Mouse (Mus musculus): ENCODE results near the gene Ror1.

The Ror1 gene

DNA sequence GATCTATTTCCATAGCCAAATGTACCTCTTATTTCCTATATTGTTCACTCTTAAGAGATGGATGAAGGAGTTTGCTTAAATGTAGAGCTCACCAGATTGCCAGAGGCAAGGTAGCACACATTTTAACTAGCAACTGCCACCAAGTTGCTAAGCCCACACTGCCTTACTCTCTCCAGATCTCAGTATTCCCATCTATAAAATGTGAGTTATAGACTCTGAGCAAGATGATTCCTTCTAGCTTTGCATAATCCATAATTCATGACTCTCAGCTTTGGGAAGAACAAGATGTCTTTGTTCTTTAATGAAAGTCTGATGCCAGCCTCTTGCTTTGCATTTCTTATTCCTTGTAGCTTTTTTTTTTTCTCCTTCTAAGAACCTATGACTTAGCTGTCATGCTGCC, 64.6 kb downstream of the Ror1 start:
- no peak for DNase-seq (ENCODE audit: low spot score)

DNA sequence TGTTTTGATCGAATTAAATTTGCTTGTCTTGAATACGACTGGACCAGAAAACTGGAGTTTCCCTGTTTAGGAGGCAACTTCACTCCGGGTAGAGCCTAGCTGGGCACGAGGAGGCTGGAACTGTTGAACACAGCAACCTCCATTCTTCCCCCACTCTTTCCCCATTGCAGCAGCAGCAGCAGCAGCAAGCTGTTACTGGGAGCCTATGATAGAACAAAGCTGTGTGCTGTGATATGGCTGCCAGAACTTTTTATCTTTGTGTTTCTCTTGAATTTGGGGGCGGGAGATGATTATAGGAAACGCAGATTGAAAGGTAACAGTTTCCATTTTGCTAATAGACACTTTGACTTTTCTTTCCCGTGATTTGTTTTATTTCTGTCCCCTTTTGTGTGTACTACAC, 70.2 kb downstream of the Ror1 start:
- DNase-seq (ENCODE audit: low spot score), result no peak

DNA sequence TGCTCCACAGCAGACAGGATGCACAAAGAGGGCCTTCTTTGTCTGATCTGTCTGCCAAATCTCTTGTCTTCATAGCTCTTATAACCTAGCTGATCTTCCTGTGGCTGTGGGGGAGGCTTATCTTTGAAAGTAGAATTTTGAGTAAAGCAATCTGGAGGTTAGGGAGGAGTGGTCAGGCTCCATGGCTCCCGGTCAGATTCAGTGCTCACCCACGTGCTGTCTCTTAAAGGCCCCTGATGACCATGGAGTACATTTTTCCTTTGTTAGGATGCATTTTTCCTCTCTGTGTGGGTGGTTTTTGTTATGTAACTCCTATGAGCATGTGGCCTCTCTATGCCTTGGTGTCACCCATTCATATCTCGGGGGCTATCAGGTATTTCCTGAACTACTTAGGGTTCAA, 71.3 kb downstream of the Ror1 start:
- DNase-seq (ENCODE audit: low spot score), result no peak

DNA sequence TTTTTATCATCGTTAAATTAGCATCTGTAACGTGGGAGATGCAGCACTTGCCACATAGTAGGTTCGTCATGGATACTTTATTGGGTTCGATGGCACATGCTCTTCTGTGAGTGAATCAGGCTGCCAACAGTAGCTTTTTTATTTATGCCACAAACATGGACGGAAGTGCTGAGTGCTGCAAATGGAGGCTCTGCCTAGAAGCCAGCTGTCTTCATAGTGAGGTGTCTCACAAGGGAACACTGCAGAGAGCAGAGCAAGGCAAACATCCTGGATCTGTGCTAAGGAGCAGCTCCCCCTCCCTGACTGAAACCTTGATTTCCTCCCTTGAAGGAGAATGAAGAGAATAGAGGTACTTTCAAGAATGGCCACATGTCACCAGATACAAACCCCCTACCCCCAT, 74.1 kb downstream of the Ror1 start:
- no peak for DNase-seq (ENCODE audit: low spot score)

DNA sequence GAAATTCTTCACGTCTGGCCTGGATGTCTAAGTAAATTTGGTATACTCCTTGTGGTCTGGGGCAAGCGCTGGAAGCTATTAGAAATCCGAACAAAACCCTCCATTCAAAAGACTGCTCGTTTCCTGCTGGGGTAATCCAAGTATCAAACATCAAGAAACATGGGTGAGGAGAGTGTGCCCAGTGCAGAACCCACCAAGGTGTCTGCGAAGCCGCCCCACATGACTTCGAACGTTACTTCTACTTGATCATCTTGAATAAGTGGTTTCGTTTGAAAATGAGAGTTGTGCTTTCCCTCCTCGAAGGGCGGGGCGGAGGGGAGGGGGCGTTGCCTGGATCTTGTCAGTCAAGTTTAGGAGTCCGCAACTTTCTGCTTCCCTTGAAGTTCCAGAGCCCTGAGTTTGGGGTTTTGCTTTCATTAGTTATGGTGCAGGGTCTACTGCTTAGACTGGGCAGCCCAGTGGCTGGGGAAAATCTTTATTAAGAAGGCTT, 74.6 kb downstream of the Ror1 start:
- no peak for DNase-seq (ENCODE audit: low spot score)

DNA sequence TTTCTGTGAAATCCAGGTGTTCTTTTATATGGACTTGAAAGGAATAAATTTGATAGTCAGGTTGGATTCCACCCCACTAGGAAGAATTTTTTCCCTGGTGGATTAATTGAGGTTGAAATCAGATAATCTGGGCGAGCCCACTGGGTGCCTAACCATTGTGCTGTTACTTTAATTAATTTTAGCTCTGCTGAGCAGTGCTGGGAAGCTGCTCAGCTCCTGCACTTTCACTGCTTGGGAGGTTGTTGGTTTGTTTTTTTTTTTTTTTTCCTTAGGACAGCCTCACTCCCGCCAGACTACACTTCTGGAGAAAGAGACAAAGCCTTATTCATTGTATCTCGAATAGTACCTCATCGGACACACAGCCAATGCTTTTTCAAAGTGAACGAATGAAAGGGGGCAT, 75.2 kb downstream of the Ror1 start:
- no peak for DNase-seq (ENCODE audit: low spot score)

DNA sequence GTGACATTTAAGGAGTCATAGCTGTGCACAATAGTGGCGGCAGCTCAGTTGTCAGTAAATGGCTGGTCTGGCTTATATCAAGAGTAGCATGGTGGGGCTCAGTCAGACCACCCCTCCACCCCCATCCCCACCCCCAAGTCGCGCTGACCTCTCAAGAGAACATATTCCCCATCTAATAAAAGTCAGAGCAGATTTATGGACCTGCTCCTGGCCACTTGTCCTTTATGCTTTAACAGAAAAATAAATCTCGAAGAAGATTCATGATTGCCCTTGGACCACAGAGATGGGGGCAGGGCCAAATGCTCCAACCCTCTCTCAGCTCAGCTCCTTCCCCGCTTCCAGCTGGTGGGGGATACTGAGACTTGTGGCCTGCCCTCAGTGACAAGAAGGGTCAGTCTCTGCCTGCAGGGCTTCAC, 75.9 kb downstream of the Ror1 start:
- DNase-seq (ENCODE audit: low spot score), result no peak

DNA sequence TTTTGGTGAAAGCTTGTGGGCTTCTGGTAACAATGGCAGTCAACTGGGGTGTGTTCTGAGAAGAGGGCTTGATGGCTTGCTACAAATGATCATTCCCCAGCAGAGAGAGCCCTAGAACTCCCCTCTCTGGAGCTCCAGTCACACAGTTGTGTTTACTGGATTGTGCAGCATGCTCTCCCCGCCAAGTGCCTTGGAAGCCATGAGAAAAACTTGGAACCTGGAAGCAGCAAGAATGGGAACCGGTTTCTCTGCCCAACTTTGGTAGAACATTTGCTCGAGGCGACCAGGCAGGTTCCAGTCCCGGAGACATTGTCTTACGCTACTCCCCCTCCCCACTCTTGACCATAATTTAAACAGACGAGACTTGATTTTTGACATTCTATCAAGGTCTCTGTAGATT, 80.0 kb downstream of the Ror1 start:
- DNase-seq (ENCODE audit: low spot score), result no peak

DNA sequence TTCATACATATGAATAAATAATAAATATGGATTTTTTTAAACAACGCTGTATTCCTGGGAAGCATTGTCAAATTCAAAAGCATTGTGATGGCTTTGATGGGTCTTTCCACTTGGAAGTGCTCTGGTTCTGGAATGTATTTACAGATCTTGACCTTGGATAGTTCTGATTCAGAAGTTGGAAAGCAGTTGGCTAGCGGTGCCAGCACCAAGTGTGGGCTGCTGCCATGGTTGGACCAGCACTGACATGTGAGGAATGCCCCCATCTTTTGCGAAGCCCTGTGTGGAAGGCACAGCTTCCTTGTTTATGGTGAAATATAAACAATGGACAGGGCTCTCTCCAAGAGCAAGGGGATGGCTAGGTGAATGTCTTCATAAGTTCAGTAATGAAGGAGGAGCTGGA, 82.7 kb downstream of the Ror1 start:
- DNase-seq (ENCODE audit: low spot score), result no peak

DNA sequence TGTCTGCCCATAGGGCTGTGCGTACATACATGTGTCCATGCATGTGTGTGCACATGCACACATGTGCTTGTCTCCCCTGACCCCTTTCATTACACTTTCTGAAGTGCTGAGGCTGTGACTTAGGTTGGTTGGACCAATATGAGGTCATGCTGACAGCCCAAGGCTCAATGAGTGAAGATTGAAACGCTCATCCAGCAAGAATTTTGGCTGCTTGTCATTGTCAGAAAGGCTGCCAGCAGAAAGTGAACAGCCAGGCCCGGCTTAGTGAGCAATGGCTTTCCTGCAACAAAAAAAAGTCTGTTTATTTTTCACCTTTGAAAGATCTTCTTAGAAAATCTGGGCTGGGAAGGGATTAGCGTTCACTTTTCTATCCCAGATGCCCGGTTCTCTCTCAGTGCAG, 86.1 kb downstream of the Ror1 start:
- no peak for DNase-seq (ENCODE audit: low spot score)

DNA sequence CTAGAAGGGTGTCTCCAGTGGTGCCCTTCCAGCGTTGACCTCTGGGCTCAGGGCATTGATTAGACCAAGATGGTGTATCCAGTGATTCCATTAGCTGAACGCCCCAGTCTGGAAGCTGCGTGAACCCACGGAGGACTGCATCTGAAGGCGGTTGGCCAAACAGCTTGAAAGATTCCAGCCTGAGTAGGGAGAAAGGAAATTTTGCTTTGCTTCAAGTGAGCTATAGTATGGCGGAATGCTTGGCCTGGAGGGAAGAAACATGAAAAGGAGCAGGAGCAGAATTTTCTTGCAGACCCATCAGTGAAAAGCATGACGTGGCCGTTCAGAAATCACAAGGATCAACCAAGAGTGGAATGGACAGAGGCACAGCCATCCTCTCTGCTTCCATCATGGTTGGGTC, 91.2 kb downstream of the Ror1 start:
- no peak for DNase-seq (ENCODE audit: low spot score)

DNA sequence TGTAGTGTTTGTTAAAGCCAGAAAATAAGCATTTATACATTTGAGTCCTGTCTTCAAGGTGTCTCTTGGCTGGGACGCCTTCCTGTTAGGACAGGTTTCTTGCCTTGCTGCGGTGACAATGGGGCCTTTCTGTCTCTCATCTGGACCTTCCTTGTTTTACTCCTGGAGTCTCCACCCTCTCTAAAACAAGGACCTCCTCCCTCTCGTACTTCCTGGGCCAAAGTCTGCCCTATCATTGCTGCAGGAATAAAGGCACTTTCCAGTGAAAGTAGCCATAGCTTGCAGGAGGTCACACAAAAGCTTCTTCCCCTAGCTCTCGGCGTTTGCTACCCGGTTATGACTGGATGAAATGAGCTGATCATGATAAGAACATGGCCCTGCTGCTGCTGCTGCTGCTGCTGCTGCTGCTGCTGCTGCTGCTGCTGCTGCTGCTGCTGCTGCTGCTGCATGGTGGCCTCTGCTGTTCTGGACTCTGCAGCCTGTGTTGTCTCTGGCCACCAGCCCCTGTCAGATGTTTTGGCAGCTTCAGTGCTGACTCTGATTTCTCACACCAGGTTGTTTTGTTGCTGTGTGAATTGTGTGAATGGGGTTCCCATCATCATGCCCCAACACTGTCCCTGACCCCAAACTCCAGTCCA, 92.1 kb downstream of the Ror1 start:
- DNase-seq (ENCODE audit: low spot score), result no peak

DNA sequence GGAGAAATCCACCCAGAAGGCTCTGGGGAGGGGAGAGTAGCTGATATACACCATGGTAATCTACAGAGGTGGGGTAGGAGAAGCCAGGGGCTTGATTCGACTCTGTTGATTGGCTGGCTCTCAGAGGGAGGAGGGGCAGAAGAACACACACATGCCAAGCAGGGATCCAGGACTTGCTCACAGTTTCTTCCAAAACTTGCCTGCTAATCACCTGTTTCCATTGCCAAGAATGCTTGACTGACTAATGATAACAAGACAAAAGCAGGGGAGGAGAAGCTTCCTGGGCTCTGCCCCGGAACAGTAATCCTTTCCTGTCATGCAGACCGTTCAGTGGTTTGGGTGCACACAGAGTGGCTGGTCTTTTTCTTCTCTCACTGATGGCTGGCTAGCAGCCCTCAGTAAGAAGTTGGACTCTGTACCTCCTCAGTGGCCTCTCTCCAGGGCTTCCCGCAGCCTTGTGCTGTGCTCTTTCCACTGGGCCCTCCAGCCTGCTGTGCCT, 92.7 kb downstream of the Ror1 start:
- no peak for DNase-seq (ENCODE audit: low spot score)

DNA sequence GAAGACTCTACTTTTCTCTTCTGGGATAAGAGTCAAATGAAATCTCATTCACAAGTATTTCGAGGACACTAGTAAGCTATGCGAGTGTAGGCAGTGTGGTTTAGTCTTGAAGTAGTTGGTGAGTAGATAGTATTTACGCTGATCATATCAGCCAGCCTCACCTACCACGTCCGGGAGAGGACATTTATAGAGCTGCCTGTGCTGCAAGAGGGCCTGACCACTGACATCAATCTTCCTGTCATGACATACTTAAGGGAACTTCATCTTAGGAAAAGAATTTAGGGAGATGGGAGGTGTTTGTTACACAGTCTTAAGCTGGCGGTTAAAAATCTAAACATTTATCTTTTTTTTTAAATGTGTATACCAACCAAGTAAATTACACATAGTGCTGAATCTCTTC, 95.9 kb downstream of the Ror1 start:
- DNase-seq (ENCODE audit: low spot score), result no peak

DNA sequence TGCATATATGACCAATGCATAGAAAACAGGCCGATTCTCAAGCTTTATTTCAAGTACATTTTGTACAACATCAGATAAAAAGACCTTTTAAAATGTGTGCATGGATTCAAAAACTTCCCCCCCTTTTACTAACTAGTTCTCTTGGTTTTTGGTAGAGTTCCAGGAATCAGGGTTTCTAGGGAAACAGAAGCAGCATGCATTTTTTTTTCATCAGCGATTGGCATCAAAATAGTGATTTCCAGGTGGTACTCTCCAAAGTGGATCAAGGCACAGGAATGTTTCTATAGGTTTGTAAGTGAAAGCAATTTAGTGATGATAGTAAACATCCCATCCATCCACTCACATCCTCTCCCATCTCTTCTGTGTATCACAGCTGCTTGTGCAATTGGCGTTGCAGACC, 98.5 kb downstream of the Ror1 start:
- no peak for DNase-seq (ENCODE audit: low spot score)

DNA sequence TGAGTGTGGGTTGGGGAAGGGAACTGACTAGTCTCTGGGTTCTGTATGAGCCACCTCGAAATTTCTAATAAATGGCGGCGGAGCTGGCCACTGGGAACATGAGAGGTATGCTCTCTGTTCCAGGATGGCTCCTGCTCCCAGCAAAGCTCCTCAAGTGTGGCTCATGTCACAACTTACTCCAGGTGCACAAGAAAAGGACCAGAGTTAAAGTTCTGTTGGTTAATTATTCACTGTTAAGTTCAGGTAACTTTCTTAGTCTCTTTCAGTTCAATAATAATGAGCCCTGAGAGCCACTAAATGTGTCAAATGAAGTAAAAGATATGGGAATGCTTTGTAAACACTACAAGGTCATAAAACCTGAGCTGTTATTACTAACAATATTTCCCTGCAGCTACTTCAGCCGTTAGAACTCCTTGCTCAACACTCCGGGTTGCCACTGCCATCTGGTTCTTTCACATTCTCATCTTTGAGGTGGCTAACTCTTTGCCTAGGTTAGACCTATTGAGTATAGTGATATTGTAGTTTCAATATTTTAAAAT, 100.7 kb downstream of the Ror1 start:
- no peak for DNase-seq (ENCODE audit: low spot score)

DNA sequence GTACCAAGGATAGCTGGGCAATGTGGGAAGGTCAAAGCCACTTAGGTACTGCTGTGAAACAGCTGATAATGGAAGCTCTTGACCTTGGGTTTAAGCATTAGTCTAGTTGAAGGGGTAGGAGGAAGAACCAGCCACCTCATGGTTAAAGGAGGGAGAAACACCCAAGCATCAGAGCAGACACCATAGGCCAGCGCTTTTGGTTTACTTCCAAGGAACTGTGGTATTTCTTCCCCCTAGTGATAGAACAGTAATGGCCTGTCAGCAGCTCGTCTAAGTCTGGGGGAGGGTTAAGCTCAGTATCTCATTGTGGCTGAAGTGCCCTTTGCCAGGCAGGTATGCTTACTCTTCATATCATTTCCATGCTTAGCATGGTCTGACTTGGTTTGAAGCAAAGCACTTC, 102.7 kb downstream of the Ror1 start:
- DNase-seq (ENCODE audit: low spot score), result no peak

DNA sequence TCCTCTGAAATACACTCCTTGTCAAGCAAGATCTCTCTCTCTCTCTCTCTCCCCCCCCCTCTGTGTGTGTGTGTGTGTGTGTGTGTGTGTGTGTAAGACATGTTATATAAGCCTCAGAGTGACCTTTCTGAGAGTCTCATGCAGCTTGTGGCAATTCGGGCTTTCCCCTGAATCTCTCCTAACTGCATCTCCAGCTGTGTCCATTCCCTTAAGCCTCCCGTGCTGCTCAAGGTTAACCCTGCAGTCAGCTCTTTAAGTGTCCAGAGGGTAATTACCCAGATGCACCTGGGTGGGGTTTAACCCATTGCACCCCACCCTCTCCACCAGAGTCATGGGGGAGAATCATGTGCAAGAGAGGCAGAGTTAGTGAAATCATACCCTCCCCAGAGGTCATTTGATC, 105.7 kb downstream of the Ror1 start:
- DNase-seq (ENCODE audit: low spot score), result no peak

DNA sequence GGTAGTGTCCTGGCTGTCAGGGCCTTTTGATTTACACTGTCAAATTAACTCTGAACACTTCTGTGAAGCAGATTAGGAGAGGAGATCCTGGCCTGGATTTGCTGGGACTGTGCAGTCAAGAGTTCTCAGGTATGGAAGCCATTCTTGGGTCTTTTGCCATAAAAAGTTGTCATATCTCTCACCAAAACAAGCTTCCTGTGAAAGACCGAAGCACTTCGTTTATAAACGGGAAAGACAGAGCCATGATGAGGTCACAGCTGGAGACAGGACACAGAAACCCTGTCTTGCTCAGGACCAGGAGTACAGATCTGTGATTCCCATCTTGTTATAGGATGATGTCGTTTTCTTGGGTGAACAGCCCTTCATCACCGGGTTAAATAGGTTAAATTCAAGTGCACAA, 107.5 kb downstream of the Ror1 start:
- no peak for DNase-seq (ENCODE audit: low spot score)

DNA sequence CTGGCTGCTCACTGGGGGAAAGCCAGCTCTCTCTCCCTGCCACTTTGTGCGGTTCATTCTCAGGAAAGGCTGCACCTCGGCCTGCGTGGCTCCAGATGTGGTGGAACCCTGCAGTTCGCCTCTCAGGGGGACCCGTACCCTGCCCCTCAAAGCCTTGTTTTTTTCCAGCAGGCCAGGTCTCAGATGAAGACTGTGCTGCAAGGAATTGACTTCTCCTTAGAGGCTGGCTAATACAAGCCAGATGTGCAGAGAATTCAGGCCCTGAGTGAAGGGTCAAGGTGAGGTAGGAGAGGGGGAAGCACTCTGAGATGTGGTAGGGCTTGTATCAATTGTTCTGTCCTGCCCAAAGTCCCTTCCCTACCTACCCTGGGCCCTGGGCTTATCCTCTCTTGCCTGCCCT, 108.1 kb downstream of the Ror1 start:
- no peak for DNase-seq (ENCODE audit: low spot score)

DNA sequence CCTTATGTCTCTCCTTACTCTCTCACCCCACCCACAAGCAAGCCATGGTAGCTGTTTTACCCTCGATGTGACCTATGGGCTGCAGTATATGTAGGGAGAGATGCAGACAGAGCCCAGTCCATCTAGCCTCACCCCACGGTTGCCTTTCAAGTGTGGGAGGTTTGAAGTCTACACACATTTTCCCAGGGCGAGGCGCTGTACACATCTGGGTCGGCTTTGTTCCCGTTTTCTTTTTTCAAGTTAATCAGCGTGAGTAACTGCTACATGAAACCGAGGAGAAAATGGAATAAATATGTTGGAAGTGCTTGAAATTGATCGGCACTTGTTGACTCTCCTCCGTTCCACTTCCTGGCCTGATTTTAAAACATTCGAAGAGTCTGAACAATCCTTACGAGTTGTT, 108.8 kb downstream of the Ror1 start:
- no peak for DNase-seq (ENCODE audit: low spot score)

DNA sequence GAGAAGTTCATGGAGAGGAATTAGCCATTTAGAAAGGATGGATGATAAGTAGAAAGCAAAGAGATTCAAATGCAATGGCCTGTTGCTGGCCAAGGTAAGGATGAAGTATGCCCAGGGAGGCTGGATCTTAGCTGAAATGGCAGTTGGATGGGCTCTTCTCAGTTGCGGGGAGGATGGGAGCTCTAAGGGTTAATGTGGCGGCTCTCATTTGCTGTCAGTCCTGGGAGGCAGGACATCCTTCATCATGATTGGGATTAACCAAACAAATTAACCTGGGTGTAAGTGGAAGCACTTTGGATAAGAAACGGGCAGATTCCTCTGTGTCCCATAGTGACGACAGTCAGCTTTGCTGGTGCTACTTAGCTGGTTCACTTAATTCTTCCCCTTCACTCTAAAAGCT, 112.5 kb downstream of the Ror1 start:
- DNase-seq (ENCODE audit: low spot score), result no peak

DNA sequence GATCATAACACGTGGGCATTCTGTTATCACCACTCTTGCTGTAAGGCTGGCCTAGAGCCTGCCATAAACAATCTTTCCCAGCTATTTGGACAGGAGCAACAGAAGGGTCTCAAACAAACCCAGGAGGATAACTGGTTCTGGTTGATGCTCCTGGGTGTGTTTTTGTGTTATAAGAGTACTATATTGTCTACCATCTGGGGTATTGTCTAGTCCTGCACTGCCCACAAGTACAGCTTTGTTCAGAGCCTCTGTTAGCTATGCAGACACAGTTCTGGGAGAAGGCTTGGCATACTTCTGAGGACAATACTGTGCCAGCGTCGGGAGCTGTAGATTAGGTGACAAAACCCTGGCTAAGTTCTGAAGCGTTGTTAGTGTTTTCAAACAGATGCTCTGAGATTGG, 113.5 kb downstream of the Ror1 start:
- DNase-seq (ENCODE audit: low spot score), result no peak

DNA sequence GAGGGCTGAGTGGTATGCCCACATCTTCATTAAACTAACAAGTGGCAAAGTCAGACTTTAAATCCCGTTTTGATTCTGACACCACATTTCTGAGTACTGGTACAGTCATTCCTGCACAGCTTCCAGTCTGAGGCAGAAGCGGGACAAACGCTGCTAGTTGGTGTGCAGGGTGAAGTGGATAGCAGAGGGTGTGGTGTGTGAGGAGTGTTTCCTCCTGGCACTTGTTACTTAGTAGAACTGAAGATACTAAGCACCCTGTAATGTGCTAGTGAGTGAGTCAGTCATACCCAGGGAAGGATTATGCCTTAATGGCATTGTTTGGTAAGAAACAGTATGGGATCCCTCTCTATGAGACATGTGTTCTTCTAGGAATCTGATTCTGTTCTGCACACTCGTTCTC, 115.7 kb downstream of the Ror1 start:
- DNase-seq (ENCODE audit: low spot score), result no peak
